Mouse (Mus musculus): ENCODE results near the gene Dcbld2.

Gene Dcbld2

DNA sequence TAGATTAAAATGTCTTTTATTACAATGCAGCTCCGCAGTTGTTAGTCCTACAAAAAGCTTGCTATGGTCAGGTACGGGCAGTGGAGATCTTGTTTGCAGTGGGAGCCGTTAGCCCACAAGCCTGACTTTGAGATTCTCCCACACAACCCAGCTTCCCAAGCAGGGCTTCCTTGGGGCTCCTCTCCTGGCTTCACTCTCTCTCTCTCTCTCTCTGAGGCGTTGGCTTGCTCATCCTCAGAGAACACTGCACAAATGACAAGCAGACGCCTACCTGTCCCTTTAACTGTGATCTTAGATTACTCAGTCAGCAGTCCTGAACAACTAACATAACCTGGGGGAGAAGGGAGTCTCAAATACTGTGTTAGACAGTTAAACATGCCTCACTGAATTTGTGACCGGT lies 79.6 kb downstream of the Dcbld2 start:
- DNase-seq (ENCODE audit: low read depth): no peak

DNA sequence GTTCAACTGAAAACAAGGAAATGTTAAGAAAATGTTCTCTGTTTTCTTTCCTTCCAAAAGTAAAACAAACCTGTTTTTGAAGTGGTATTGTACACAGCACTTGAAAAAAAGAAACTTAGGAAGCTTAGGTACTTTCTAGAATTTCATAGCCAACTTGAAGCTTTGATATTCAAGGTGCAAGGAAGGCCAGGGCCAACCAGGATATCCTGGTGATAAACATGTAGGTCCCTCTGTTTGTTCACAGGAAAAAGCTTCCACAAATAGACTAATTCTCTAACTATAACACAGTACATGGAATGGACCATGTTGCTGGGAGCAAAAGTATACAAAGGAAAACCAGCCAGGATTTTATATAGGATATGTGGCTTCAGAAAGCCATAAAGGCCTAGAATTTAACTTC lies 88.5 kb downstream of the Dcbld2 start:
- DNase-seq (ENCODE audit: low read depth): no peak

DNA sequence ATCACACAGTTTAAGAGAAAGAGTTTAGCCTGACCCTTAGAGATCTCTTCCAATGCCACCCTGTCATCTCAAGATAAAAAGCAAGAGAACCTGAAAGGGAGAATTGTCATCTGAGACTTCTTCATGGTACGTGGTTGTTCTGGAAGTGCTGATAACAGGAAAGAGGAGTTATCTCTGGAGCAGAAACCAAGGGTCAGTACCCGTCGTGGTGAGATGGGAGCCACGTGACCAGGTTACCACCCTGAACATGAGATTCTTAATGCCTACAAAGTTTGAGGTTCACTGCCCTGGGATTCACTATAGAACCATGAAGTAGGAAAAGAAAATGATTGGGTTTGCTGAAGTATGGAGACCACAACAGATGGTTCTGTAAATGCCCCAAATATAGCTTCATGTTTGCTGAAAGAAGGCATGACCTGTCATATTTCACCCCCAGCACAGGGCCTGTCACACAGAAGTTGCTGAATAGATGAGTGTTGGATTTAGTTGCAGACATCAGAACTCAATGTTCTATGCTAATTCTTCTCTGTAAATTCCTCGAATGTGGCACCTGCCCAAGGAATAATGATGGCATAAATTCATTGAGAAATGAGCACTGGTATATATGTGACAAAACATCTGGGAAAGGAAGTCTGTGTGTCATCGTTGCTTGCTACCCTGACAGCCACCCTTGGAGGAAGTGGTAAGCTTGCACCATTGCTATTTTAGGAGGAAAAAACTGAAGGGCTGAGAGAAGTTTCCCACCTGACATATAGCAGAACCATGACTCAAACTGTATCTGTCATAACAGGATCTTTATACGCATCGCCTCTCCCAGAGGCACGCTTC lies 89.9 kb downstream of the Dcbld2 start:
- peak; percentile 72 for DNase-seq (ENCODE audit: low read depth)

DNA sequence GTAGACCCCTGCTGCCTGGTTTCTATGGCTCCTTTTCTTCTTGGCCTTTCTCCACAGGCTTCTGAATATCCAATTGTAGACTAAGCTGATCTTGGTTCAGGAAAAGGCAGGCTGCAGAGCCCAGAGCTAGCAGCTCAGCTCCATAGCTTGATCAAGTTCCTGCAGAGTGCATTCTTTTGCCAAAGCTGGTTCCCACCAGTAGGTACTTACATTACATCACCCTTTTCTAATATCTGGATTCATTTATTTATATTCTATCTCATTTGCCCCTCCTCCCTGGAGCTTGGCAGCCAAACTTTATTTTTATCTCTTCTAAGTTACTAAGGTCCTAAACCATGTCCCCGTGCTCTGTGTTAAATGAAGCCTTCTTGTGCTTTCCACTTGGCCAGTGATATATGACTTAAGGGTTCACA lies 90.9 kb downstream of the Dcbld2 start:
- no peak for DNase-seq (ENCODE audit: low read depth)

DNA sequence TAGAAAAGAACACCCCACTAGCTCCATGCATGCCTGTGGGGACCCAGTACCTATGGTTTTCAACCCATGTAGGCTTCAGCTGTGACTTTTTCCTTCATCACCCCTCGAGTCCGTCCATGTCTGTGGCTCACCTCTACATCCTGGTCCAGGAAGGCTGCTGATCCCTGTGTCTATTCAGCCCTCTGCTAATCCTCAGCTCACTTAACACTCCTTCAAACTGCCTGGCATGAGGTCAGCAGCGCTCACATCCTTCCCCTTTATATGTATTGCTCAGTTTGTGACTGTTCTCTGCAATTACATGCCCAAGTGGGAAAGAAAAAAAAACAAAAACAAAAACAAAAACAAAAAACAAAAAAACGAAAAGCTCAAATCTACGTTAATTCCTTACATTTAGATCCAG lies 91.4 kb downstream of the Dcbld2 start:
- no peak for DNase-seq (ENCODE audit: low read depth)

DNA sequence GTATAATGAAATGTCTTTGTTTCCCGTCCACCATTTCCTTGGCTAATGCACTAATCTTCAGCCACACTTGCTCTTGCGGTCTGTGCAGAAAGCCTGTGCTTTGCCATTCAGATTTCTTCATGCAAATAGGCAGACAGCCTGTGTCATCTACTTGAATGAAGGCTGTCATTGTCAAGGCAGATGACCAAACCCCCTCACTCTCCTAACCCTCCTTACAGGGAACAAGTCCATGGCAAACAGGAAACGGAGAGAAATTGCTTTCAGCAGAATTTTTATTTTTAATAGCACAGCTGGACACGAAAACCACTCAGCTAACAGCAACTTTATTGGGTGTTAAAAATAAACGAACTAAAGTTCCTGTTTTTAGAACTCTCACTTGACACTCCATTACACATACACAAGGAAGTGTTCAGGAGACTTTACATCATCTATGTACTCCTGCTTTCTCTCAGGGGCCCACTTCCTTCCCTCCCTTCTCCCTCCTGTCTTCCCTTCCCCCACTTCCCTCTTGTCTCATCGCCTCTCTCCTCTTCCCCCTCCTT lies 93.6 kb downstream of the Dcbld2 start:
- DNase-seq (ENCODE audit: low read depth): no peak

DNA sequence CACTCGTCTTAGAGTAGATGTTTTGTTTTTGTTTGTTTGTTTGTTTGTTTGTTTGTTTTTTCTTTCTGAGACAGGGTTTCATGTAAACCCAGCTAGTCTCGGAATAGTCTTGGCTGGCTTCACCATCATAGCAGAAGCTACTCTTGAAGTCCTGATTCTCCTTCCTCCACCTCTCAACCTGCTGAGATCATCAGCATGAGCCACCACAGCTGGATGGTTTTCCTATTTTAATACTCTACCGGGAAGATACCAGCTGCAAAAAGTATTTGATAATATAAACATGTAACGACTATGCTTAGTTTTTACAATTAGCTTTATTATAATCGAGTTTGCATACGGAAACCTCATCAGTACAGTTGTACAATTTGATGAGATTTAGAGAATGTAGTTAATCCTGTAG lies 94.3 kb downstream of the Dcbld2 start:
- DNase-seq (ENCODE audit: low read depth): no peak

DNA sequence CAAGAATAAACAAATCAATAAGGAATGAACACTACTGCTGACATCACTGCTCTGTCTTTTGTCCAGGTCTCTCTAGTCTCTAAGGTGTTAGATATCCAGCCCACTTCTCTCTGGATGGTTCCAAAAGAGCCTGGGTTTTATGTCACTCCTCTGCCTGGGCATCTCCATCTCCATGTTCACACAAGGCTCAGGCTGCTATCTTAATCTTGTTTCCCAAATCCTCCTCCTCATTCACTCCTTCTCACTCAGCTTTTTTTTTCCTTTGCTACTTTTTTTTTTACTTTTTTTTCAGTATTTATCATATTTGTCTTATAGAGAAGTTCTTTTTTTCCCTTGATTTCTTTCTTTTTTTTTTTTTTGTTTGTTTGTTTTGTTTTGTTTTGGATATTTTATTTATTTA lies 96.7 kb downstream of the Dcbld2 start:
- no peak for DNase-seq (ENCODE audit: low read depth)

DNA sequence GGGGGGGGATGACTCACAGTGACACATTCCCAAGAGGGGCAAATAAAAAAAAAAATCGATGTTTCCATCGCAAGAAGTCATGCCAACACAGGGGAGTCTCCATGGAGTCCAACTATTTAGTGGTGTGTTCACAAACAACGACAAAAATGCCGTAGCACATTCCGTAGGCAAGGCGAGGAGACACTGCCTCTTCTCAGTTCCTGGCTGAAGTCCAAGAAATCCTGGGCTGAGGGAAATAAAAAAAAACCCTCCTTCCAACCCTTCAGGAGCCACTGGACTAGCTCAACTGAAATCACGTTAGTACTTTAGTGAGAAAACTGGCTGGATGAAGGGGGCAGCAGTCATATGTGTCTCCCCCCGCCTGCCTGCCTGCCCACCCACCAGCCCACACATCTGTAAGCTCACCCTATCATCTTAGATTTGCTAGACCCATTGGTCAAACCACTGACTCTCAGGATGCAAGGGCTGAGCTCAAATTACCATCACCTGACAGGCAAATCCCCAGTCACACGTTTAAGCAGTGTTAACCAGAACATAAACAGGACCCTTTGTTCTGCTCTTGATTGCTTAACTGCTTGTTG lies 104.0 kb downstream of the Dcbld2 start:
- no peak for DNase-seq (ENCODE audit: low read depth)

DNA sequence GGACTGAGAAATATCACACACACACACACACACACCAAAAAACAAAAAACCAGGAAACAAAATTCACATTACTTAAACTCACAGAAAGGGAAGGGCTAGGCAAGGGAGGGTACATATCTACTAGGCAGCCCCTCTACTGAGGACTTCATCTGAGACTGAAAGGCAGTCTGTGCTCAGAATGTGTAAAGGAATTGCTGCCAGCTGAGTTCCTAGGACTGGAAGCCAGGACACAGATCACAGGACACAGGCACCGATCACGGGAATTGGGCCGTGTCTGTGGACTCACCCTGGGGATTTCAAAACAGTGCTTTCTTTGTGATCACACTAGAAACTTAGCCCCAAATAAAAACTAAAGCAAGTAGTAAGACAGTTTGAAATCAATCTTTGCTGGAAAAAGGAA lies 104.6 kb downstream of the Dcbld2 start:
- DNase-seq (ENCODE audit: low read depth): no peak

DNA sequence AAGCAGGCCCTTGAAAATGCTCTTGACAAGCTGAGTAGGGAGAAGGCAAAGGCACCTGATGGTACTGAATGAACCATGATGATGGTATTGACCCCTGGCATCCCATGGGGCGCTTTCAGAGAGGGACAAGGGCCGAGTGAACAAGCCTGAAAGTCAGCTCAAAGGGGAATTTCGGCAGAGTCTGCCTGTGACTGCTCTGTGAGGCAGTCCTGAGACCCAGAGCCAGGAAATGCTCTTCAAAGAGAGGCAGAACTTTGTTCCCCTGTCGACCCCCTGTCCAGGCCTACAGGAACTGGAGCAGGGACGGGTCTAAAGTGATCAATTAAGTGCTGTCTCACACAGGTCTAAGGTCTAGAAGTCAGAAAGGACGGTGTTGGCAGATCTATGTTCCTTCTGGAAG lies 105.5 kb downstream of the Dcbld2 start:
- DNase-seq (ENCODE audit: low read depth): no peak

DNA sequence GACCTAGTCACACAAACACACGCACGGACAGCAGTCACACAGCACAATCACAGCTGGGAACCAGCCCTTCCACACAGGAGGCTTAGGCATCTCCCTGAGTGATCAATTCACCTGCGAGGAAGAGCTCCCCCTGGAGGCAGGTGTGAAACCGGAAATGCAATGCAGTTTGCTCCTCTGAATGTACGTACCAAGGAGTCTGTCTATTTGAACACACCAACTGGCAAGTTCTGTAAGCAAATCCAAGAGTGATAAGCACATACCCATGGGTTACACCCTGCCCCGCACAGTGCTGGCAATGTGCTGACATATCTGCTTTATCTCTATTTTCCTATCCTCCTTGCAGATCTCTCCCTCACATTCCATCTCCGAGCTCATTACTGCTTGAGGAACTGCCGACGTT lies 106.3 kb downstream of the Dcbld2 start:
- peak; percentile 82 for DNase-seq (ENCODE audit: low read depth)

DNA sequence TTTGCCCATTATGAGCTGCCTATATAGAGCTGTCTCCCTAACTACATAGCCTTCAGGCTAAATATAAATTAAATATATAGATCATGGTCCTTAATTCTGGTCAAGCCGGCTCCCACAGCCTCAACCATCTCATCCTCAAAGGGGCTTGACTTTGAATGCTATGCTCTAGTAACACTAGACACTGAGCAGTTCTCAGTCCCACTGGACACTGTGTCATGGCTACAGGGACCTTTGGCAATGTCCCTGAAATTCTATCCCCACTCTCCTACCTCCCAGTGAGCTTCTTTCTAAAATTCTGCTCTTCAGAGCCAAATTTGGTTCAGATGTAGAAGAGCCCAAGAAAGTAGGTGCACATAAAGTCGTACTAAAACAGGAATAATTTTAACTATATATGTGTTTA lies 107.9 kb downstream of the Dcbld2 start:
- DNase-seq (ENCODE audit: low read depth): no peak

DNA sequence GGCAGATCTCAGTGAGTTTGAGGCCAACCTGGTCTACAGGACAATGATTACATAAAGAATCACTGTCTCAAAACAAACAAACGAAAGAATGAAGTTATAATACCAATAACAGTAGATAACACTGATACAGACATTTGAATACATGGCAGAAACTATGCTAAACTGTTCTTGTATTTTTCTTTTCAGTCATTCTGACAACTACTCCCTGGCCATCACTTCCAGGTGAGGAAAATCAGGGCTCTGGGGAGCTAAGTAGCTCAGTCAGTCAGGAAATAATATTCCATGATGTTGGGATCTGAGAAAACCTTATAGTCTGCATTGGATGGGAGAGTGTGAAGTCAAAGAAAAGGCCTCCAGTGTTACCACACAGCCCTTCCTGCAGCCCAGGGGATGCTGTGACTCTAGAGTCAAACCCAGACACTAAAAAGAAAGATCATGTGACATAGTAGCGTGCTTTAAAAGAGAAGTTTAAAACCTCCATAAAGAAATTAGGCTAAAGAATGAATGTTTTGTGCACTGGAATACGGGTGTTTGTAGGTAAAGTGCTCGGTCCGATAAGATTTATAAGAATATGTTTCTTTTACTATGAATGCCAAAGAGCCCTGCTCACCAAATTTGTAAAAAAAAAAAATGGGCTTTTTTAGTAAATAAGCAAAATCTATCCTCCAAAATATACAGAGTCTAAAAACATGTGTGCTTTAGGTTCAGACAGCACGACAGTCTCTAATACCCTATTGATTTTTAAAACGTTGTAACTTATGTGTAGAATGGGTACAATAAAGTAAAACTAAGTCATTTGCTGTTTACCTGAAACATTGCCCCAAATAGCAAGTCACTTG lies 108.9 kb downstream of the Dcbld2 start:
- no peak for DNase-seq (ENCODE audit: low read depth)

Measured in induced T-regulatory cell, adult 2 months (primary cell).